Mouse (Mus musculus): ENCODE results near the gene Bcat2.

The Bcat2 gene

DNA sequence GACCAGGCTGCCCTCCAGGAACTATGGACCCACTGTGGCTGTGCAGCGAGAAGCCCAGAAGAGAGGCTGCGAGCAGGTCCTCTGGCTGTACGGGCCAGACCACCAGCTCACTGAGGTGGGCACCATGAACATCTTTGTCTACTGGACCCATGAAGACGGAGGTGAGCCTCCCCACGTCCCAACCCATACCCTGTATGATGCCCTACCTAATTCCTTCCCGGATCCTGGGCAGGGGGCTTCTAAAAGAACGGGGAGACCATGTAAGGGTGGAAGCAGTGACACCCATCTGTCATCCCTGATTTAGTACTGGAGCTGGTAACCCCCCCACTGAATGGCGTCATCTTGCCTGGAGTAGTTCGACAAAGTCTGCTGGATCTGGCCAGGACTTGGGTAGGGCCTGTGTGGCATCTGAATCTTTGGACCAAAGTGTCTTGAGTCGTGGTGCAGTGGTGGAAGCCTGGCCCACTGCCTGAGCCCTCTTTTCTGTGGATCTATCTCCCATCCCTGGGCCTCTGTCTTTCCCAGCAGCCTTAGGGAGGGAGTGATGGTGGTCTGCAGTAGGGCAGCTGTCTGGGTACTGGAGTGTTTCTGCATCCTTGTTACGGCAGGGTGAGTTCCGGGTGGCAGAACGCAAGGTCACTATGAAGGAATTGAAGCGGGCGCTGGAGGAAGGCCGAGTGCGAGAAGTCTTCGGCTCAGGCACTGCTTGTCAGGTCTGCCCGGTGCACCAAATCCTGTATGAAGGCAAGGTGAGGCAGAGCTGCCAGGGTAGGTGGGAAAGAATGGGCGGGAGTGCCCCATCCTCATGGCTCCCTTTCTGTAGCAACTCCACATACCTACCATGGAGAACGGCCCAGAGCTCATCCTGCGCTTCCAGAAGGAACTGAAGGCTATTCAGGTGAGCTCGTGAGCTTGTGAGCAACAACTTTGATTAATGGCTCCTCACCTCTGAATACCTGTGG, 18.0 kb downstream of the Bcat2 start:
- DNase-seq: no peak

DNA sequence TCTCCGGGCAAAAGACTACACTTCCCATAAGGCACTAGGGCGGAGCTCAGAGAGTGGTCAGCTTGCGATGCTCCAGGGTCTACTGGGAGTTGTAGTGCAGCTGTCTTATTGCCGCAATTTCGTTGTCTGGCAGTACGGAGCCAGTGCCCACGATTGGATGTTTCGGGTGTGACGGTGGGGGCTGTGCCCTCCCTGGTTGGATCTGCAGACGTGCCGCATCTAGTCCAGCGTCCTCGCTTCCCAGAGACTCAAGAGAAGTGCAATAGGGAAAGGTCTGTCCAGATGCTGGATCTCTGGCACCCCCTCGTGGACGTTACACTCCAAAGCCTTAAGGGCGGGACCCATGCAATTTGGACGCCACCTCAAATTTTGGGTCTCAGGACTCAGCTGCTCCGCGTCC, 19.2 kb downstream of the Bcat2 start:
- peak; percentile 93 for DNase-seq

DNA sequence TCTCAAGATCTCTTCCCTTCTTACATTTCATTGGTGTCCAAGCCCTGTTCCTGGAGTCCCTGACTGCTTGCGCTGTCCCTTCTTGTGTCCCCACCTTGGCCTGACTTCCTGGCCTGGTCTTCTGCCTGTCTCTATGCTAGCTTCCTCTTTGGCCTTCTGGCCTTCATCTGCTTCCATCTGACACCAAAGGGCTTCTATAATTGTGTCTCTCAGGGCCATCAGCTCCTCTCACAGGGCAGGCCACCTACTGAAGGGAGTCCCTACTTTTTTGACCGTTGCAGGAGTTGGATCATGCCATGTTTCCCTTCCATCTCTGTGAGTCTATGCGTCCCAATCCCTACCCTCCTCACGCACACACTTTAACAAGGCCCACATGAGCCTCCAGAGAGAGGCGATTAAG, 19.9 kb downstream of the Bcat2 start:
- no peak for DNase-seq

DNA sequence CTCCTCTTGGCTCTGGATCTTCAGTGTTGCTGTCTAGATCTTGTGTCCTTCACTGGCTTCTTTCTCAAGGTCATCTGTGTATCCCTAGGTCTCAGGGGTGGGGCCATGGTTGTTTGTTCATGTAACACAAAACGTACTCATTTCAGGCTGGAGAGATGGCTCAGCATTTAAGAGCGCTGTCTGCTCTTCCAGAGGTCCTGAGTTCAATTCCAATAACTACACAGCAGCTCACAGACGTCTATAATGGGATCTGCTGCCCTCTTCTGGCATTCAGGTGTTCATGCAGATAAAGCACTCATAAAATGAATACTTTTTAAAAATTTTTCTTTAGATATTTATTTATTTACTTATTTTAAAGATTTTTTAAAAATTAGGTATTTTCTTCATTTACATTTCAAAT, 20.9 kb downstream of the Bcat2 start:
- no peak for DNase-seq

GRCm38 (mm10) chr7:45591880-45592279, 21.9 kb downstream of the Bcat2 start:
- DNase-seq: no peak

GRCm38 (mm10) chr7:45593118-45593815, 23.3 kb downstream of the Bcat2 start:
- DNase-seq: peak; percentile 78

- no peak for DNase-seq
Observed at GRCm38 (mm10) chr7:45595176-45595575, 25.2 kb downstream of the Bcat2 start.

GRCm38 (mm10) chr7:45596107-45596506, 26.2 kb downstream of the Bcat2 start:
- DNase-seq: no peak

GRCm38 (mm10) chr7:45597013-45597412, 27.1 kb downstream of the Bcat2 start:
- DNase-seq: no peak

DNA sequence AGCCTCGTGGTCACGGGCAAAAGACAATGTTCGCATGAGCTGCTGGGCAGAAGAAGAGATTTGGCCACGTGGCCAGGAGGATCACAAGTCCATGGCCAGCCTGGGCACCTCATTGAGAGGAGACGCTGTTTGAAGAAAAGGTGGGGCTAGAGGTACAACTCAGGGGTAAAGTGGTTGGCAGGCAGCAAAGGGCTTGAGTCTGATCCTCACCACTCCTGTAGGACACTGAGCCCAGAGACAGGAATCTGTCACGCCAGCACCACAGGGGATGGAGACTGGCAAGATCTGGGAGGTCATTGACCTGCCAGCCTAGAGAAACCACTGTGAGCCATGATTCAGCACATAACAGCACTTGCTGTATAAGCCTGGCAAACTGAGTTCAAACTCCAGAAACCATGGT, 27.6 kb downstream of the Bcat2 start:
- DNase-seq: peak; percentile 53

- no peak for DNase-seq
Observed at GRCm38 (mm10) chr7:45598960-45599879, 29.3 kb downstream of the Bcat2 start.

GRCm38 (mm10) chr7:45605704-45606289, 35.8 kb downstream of the Bcat2 start:
- DNase-seq: no peak

GRCm38 (mm10) chr7:45609511-45609910, 39.6 kb downstream of the Bcat2 start:
- no peak for DNase-seq

- no peak for DNase-seq
Observed at GRCm38 (mm10) chr7:45616277-45616676, 46.3 kb downstream of the Bcat2 start.

GRCm38 (mm10) chr7:45617042-45617695, 47.2 kb downstream of the Bcat2 start, which contains the start of gene Fut1:
TSS of gene Fut1 (plus strand) at chr7:45617289.
- DNase-seq: no peak

DNA sequence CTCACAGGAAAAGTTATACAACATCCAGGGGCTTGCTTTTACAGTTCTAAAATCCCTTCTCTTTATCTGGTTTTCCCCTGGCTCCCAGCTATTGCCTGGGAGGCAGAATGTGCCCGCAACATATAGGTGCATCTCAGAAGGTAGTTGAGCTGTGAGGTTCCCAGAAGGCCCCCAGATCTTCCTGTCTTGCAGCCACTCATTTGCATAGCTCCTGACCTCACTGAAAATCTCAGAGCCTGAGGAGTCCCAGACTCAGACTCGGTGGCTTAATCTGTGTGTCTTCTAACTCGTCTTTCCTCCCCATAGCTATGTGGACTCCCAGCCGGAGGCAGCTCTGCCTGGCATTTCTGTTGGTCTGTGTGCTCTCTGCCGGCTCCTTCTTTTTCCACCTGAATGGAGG, 48.4 kb downstream of the Bcat2 start:
- no peak for DNase-seq

DNA sequence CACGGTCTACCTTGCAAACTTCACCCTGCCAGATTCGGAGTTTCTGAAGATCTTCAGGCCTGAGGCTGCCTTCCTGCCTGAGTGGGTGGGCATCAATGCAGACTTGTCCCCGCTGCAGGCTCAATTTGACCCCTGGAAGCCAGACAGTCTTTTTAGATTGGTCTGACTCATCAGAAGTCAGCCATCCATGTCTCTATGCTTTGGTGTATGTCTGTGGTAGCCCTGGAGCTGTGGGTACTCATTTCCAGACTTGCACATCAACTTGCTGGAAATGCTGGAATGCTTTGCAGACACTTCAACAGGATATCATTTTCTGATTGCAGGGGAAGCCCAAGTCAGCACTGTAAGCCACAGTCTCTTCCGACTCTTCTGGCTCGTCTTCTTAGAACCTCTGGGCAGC, 49.6 kb downstream of the Bcat2 start:
- DNase-seq: no peak

DNA sequence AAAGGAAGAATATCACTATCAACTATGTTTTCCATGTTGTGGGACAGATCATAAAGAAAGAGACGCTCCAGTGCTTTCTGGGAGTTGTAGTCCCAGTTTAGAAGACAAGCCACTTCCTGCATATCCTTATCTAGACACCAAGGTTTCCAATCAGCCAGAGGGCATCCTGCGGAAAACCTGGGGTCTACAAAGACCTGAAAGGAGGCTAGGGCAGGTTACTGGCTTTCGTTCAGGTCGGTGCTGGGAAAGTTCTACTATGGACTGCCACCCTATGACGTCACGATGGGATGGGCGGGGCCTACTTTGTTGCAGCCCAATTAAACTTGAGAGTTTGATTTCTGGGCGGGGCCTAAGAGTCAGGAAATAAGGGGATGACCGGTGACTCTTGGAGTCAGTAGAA, 51.5 kb downstream of the Bcat2 start, which contains the start of gene Izumo1:
Izumo1 (plus strand) TSS at position 369 of the 400 bp plus-strand sequence.
- peak; percentile 52 for DNase-seq

DNA sequence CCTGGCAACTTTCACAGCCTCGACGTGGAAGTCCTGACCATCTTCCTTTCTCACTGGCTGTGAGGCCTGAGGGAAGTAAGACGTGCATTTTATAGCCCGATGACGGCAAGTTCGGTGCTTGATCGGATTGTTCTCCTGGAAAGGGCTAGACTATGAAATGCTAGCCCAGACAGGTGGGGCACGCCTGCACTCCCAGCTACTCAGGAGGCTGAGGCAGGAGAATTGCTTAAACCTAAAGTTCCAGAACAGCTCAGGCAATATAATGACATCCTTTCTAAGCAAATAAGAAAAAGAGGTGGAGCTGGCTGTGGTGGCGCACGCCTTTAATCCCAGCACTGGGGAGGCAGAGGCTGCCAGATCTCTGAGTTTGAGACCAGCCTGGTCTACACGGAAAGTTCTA, 53.6 kb downstream of the Bcat2 start:
- DNase-seq: no peak

- no peak for DNase-seq
Observed at GRCm38 (mm10) chr7:45624718-45625117, 54.8 kb downstream of the Bcat2 start.

DNA sequence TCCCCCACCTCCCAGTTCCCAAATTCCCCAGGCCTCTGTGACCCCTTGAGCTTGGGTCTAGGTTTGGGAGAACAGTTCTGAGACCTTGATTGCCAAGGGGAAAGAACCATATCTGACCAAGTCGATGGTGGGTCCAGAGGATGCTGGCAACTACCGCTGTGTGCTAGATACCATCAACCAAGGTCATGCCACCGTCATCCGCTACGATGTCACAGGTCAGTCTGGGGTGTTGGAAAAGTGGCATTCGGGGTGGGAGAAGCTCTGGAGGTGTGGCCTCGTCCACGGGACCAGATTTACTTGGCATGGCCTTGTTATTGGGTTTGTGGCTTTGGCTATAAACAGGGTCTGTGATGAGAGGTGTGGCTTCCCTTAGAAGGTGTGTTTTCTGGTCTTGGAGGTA, 55.5 kb downstream of the Bcat2 start:
- no peak for DNase-seq

DNA sequence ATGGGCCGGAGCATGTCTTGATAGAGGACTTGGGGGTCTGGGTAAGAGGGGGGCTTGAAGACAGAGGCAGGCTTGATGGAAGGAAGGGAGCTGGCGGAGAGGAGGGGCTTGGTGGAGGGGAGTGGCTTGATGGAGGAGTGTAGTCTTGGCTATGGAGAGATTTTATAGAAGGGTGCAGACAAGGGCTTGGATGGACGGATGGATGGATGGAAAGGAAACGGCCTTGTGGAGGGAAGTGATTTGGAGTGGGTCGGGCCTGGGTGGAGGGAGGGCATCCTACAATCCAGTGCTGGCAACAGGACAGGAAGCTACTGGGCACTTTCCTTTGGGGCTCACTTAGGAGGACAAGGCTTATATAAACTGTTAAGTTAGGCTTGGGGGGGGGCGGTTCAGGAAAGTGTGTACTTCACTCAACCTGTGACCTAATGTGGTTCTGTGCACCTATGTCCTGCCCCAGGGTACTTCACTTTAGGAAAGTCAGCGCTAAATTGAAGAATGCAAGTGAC, 56.7 kb downstream of the Bcat2 start:
- DNase-seq: no peak
